Mouse (Mus musculus): ENCODE data around the gene Crat. TPM values are rescaled to one million over a fixed set of nuclear protein-coding genes. Genes with fewer than 3 reads are reported as not detected.

Crat gene
- 21.2 and 31.7 TPM in 2 replicates for total RNA-seq (2015)
- 8.4 and 9.1 TPM in 2 replicates for total RNA-seq (2017)

DNA sequence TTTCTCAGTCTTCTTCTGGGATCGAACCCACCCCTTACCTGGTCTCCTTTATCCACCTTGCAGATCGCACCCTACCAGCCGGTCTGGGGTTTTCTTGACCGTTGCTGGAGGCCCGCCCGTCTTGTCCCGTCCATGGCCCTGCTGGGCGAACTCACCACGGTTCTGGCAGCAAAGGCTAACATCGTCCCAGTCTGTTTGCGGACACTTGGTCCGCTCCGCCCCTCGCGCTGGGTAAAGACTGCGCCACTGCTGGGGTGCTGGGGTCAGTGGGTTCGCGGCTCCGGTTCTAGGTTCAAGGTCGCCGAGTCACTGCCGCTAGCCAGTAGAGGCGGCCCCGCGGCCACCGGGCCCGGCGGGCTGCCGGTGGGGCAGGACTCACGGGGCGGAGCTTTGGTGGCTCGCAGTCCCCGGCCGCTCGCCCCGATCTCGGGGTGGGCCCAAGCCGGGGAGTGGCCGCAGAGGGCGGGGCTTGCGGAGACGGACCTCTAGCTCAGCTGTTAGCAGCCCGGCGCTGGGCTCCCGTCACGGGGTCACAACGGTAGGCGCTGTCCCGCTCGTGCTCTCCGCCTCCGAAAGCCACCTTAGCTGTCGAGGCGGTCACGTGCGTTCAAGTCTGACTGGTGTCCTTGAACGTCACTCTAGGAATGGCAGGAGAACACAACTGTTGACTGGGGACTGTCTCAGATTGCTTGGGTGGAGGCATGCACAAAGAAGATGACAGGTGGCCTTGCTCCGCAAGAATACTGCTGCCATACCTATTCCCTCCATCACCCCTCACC, at the start of gene Crat:
Gene Crat, minus strand, starts transcription at position 657 of the 779 bp plus-strand sequence.
- peak; percentile 60 for ATAC-seq (replicated peaks; ENCODE audit: poor library complexity)

DNA sequence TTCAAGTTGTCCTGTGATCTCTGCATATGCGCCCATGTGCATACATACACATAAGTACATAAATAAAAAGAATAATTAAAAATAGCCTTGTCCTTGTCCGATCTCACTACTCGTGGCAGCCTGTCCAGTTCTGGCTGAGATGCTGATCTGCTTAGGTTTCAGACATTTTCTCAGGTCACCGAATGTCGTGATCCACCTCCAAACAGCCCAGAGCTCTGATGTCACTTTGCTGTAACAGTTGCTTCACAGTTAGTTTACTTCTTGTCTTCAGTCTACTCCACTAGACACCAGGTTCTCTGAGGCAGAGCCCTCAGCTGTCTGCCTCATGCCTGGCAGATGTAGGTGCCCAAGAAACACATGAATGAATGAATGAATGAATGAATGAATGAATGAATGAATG, 48.8 kb upstream of the Crat start:
- ATAC-seq (replicated peaks; ENCODE audit: poor library complexity): 0 out of 2 replicates have a peak, but pooled peaks have one; percentile 24

DNA sequence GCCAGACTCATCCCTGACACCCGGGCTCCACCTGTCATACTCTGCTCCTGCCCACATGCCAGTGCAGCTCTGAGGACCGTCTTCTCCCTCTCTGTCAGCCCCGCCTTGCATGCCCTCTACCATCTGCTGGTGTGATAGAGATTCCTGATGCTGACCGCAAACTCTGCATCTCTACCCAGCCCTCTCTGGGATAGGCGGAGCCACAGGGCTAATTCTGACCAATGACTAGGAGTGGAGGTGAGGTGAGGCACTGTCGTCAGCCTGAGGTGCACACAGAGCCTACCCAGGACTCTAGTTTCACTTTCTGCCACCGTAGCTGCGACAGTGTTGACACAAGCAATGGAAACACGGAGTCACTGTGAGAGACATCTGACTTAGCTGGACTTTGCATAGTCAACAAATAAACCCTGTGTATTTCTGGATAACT, 48.3 kb upstream of the Crat start:
- ATAC-seq (replicated peaks; ENCODE audit: poor library complexity): peak; percentile 96

DNA sequence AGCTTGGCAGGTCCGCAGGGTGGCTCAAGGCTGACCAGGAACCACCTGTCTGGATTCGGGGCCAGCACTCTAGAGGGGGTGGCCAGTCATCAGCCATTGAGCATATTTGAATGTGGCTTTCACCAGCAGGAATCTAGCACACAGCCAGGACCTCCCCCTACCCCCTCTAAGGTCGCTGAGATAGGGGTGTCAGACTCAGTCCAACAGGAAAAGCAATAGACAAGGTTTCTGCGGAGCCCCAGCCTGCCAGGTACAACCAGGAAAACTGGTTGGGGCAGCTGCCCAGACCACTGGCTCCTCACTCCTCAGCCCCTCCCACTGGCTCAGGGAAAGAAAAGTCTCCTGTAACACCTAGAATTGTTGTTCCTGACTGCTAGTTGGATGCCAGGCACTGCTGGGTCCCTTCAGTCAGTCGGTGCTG, 47.7 kb upstream of the Crat start:
- no peak for ATAC-seq (replicated peaks; ENCODE audit: poor library complexity)

DNA sequence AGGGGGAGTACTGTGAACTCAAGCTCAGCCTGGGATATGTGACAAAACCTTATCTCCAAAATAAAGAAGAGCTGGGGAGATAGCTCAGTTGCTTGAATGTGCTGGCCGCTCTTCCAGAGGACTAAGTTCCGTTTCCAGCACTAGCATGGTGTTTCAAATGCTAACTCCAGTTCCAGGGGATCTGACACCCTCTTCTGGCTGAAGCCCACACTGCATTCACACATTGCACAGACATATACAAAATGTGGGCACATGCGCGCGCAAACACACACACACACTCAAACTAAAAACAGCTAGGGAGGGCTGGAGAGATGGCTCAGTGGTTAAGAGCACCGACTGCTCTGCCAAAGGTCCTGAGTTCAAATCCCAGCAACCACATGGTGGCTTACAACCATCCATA, 43.6 kb upstream of the Crat start:
- no peak for ATAC-seq (replicated peaks; ENCODE audit: poor library complexity)

DNA sequence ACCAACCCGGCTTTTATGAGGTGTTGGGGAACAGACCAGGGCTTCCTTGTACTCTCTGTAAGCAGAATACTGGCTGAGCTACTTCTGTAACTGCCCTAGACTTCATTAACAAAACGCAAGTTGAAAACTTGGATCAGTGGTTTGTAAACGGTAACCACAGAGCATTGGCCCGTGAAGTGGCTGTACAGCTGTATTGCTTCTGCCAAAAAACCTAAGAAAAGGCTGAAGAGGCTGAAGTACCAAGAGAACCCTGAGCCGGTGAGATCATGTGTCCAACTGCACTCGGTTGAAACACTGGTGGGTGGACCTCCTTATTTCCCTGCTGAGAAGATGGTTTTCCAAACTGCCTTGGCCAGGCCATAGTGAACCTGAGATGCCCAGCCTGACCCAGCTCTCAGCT, 42.7 kb upstream of the Crat start:
- no peak for ATAC-seq (replicated peaks; ENCODE audit: poor library complexity)

DNA sequence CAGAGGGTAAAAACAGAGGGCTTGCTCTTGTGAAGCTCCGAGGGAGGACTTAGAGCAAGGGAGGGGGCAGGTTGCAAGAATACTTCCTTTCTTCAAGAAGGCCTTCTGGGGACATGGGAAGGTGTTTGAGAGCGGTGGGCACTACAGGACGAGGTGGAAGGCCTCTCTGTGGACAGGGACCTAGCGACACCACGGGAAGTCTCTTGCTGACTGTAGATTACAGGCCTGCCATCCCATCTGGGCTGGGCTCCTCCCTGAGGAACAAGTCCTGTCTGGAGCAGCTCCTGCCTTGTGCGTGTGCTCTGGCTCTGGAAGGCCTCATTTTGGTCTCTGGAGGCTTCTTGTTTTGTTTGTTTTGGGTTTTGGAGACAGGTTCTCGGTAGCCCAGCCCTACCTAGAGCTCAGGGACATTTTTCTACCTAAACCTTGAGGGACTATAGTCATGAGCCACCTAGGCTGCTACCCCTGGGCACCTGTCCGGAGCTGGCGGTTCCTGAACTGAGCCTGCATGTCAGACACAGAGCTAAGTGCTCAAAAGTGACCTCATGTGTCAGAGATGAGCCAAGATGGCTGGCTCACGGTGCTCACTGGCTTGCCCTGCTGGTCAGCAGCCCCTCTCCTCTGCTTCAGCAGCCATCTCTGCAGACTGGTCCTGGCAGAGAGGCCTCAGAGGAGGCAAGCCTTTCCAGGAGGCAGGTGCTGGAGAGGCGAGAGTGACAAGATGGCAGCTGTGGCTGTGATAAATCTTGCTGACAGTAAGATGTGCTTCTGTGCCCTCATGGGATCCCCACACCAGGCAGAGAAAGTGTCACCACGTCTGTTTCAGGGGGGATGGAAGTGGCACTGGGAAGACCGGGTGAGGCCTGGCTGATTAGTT, 40.7 kb upstream of the Crat start:
- no peak for ATAC-seq (replicated peaks; ENCODE audit: poor library complexity)

DNA sequence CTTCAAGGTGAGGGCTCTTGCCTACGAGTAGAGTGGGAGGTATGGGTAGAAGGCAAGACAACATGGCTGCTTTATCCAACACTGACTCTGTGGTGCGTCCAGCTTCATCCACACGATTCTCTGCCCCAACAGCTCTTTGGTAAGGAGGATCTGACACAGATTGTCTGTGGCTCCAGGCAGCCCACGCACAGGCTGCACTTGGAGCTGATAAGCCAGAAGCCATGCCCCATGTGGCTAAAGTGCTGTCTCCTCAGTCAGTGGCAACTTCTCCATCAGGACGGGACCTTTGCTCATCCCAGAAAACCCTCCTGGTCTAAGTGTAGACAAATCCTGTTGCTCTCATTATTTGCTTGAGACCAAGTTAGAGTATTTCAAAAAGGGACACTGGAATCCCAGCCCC, 39.0 kb upstream of the Crat start:
- peak; percentile 38 for ATAC-seq (replicated peaks; ENCODE audit: poor library complexity)

DNA sequence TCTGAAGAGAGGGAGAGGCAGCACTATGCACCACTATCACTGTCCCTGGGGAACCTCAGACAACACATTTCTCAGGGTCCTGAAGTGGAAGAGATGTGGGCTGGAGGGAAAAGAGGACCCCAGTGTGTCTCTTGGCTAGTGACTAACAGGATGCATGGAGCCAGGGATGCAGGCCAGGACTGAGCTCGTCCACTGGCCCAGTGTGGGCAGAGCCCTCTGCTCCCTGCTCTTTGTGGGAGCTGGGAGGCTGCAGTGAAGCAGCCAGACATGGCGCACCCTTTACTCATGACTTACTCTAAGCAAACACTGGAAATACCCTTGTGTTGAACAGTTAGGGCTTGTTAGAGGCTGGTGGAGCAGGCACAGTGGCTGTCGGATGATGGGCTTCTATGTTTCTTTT, 38.0 kb upstream of the Crat start:
- ATAC-seq (replicated peaks; ENCODE audit: poor library complexity): no peak

DNA sequence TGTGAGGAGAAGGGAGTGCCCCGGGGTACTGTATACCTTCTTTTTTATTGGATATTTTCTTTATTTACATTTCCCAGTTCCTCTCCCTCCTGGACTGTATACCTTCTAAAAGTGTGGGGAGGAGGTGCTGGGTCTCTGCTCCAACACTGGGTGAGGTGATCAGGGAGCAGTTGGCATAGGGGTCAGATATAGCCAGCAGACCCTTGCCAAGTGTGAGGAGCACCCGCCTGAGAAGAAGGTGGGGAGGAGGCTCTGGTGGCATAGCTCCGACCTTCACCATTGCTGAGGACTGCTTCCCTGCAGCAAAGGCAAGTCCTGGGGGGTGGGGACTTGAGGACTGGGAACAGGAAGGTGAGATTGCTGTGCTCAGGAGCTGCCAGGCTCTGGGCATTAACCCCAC, 35.9 kb upstream of the Crat start:
- ATAC-seq (replicated peaks; ENCODE audit: poor library complexity): no peak

DNA sequence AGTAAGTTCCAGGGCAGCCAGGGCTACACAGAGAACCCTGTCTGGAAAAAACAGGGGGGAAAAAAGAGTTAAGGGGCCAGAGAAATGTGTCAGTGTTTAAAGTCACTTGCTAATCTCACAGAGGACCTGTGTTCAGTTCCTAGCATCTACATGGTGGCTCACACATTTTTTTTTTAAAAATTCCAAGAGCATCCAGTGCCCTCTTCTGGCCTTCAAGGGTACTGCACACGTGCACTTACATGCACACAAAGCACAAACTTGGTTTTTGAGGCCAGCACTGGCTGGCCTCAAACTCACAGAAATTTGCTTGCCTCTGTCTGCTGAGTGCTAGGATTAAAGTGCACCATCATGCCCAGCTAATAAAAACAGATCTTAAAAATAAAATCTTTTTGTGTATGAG, 34.9 kb upstream of the Crat start:
- ATAC-seq (replicated peaks; ENCODE audit: poor library complexity): no peak

DNA sequence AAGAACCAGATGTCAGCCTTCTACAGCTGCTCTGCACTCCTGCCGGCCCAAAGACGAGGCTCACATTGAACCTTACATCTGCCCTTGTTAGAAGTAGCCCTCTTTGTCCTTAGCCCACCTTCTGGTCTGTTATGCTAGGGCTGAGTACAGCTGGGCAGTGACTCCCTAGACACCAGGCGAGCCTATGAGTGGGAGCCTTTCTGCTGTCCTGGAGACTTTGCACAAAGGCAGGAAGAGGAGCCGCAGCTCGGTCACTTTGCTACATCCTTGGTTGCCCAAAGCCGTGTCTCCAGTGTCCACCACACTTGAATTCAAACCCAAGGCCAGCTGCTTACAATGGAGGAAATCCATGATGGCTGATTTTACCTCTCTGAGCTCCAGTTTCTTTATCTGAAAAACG, 32.8 kb upstream of the Crat start:
- no peak for ATAC-seq (replicated peaks; ENCODE audit: poor library complexity)

DNA sequence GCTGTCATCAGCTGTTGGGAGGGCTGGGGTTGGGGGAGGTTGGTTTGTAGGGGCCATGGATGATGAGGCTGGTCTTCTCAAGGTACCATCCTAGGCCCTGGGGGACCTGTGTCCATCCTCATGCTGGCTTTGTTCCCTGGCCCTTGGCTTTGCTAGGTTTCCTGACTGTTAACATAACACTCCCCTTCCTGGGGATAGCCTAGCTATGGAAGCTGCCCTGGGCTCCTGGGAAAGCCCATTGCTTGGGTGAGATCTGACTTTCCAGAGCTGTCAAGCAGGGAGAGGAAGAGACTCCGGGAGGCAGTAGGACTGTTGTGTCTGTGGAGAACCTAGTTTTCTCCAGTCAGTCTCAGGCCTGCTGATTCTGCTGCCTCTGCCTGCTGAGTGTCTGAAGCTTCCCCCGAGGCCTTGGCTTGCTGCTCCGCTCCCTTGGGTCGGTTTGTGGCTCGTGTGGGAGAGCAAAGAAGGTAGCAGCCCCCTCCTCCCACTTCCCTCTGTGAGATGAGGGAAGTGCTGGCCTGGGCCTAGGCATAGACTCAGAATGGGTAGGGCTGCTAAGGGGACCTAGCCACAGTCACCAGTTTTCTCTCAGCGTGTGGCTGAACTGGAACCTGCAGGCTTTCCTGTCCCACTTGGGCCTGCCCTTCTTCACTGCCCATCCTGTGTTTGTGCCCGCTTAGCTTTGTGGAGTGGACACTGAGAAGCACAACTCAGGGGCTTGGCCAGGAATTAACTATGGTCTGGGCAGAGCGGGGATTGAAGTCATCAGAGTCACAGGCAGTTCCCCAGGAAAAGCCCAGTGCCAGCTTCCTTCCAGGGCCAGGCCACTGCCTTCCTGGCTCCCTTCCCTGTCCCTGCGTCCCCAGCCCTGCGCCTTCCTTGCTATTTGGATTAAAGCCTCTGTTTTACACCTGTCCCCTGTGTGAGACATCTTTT, 31.5 kb upstream of the Crat start:
- ATAC-seq (replicated peaks; ENCODE audit: poor library complexity): peak; percentile 21; the same call in 1 of the 2 replicates

DNA sequence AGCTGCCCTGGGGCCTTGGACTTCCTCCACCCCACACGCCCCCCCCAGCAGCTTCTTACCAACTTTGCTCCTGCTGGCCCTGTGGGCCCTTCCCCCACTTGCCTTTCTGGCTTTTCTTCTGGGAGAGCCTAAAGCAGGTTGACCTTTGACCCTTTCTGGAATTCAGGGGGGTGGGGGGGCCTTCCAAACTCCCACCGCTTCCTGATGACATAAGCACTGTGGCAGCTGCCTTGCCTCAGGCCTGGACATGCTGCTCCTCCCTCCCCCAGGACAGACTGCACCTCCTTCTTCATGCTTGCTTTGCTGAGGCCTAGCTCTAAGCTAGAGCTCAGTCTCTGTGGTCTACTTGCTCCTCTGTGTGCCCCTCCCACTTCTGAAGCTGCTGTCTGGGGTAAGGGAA, 29.7 kb upstream of the Crat start:
- ATAC-seq (replicated peaks; ENCODE audit: poor library complexity): no peak

DNA sequence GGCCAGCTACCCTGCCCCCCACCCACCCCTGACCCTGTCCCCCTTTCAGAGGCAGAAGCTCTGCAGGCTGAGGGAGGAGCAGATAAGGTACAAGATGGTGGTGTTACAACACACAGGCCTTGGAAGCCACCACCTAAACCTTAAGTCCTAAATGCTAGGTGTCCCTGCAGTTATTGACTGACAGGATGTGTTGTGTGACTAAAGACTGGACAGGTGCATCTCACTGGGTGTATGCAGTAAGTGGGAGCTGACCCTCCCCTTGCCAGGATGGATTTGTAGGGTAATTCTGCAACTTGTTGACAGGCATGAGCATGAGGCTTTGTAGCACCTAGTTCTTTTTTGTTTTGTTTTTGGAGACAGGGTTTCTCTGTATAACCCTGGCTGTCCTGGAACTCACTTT, 28.8 kb upstream of the Crat start:
- no peak for ATAC-seq (replicated peaks; ENCODE audit: poor library complexity)

DNA sequence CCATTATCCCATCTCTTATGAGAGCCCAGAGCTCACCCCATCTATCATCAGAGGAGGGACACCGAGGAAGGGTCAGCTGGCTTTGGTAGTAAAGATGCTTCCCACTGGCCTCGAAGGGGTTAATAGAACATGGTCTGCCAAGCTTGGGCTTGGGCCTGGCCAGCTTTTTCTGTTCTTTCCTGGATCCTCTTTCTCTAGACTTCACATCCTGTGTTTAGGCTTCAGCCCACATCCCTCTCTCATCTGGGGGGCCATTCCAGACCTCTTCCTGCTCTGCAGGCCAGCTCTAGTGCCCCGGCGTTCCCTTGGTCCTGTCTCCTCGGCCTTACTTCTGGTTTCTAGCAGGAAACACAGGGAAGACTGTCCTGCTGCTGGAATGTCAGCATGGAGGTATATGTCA, 28.4 kb upstream of the Crat start:
- ATAC-seq (replicated peaks; ENCODE audit: poor library complexity): no peak

DNA sequence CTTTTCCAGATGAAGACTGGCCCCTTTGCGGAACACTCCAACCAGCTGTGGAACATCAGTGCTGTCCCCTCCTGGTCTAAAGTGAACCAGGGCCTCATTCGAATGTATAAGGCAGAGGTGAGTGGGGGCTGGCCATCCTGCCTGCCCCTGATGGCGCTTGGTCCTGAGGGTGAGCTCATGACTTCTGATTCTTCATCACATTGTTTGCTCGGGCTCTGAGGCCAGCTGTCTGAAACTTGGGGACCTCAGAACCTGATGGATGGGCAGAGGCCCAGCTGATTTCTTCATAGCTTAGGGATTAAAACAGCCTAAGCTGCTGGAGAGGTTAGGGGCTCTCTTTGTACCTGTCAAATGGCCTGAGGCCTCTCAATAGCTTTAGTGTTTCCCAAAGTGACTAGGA, 27.7 kb upstream of the Crat start:
- no peak for ATAC-seq (replicated peaks; ENCODE audit: poor library complexity)

DNA sequence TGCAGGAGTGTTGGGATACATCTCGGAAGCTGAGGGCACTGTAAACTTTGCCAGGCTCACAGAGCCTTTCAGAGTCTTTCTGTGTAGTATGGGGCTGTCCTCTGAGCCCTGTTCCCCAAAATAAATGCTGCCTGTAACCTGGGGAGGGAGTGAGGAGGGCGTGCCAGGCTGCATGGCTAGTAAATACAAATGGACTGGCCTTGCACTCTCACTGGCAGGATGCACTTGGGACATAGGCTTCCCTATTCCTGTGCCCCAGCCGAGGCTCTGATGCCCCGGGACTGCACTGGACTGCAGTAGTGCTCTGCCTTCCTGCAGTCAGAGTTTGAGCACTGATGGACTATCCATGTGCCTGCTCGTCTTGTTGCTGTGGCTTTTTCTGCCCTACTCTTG, 26.9 kb upstream of the Crat start:
- ATAC-seq (replicated peaks; ENCODE audit: poor library complexity): no peak

DNA sequence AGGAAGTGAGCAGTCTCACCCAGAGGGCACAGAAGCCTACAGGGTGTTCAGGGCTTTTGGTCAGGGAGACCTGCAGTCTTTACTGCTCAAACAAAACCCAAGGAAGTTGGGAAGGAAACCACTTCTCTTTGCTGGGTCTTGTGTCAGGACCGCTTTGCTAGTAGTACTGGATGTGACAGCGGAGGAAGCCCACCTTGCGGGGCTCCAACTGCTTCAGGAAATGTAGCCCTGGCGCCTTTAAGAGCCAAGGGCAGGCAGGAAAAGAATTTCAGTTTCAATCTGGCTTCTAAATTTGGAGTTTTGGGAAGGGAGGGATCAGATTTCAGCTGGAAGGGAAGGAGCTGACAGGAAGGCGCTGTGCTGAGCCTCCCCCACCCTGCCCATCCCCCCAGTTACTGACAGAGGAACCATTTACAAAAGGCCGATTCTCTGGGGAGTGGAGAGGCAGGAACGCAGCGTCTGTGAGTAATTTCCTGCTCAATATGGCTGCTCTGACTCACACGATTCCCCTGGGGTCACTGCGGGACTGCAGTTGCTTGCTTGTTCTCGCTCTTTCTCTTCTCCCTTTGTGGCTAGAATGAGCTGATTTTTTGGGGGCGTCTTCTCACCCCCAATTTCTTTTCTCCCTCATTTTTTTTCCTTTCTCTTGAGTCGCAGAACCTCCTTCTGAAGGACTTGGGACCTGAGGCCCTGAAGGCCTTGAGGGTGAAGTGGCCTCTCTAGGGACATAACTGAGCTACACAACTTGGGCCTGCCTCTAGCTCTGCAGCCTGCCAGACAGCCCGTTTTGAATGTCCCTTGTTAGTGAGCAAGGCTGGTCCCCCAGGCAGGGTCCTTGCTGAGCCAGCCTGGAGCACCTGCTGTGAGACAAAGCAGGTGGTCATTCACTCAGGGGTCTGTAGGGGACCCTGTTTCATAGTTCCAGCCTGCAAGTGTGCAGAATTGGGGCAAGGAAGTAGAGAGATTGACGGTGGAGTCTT, 26.2 kb upstream of the Crat start:
- ATAC-seq (replicated peaks; ENCODE audit: poor library complexity): peak; percentile 36
